Mouse (Mus musculus) neural tube, postnatal 0 days (tissue): ENCODE measurements around the gene Adamts20. TPM values are rescaled to one million over a fixed set of nuclear protein-coding genes. Genes with fewer than 3 reads are reported as not detected.

Source experiments
- polyA plus RNA-seq: library from polyadenylated mRNA; unstranded; fragments of >200 nt; fragmentation: Nextera tagmentation; extraction: Ambion mirVana; gene quantifications from 2 replicates; pipeline ENCODE4 v1.2.1, GENCODE M21; 2015

Adamts20 gene
- 7.9 and 8.1 TPM in 2 replicates for polyA plus RNA-seq

GRCm38 (mm10) chr15:94465318-94465717 is at the start of gene Adamts20:
Adamts20 (minus strand) TSS chr15:94465418.

Other genes starting within 250 kb of the Adamts20 start
- 5.7 and 5.9 TPM in 2 replicates for gene Pus7l, start 78.1 kb upstream of the Adamts20 start, polyA plus RNA-seq
- gene Irak4, start 78.2 kb upstream of the Adamts20 start, polyA plus RNA-seq, result 2.0 and 2.2 TPM in 2 replicates
- 72.4 and 73.0 TPM in 2 replicates for gene Twf1, start 124.5 kb upstream of the Adamts20 start, polyA plus RNA-seq
- gene Tmem117, start 163.8 kb upstream of the Adamts20 start, polyA plus RNA-seq, result 26.0 and 27.0 TPM in 2 replicates